Mouse (Mus musculus) brain, embryonic 14.5 days (tissue): Measurements from ENCODE around the gene N4bp2l2. TPM values are rescaled to one million over a fixed set of nuclear protein-coding genes. Genes with fewer than 3 reads are reported as not detected.
A peak's percentile ranks its signal among the peaks of the same experiment; 100 is the strongest.
"Not testable (repeated sequence)": the region's sequence is repeated elsewhere in the genome, so short reads cannot be mapped to it uniquely, and the experiment has no call there.

ENCODE experiments used
- DNase-seq: peaks from one replicate; pipeline ENCODE4 v3.0.0-alpha.2; 2011; ENCODE audit warnings: low read depth
- CTCF ChIP-seq: fragments of 200-500 bp; IDR thresholded peaks from 2 replicates; pipeline ENCODE4 v1.5.1; 2012; ENCODE audit warnings: inconsistent platforms, mild to moderate bottlenecking, moderate library complexity, borderline replicate concordance; ENCODE audit not compliant: insufficient read depth, insufficient read length; ENCODE audit errors: extremely low read depth
- POLR2A ChIP-seq: fragments of 200-500 bp; IDR thresholded peaks from 2 replicates; pipeline ENCODE4 v1.6.1; 2012; ENCODE audit warnings: mild to moderate bottlenecking, inconsistent platforms, borderline replicate concordance; ENCODE audit not compliant: poor library complexity, insufficient read depth, insufficient read length, severe bottlenecking; ENCODE audit errors: extremely low read depth
- polyA plus RNA-seq: library from polyadenylated mRNA; depleted of rRNA; stranded (reverse); fragments of >200 nt; gene quantifications from 2 replicates; pipeline ENCODE4 v1.2.3, GENCODE M21; 2012

N4bp2l2 gene
- polyA plus RNA-seq, 1 experiment: 31.0 TPM

DNA sequence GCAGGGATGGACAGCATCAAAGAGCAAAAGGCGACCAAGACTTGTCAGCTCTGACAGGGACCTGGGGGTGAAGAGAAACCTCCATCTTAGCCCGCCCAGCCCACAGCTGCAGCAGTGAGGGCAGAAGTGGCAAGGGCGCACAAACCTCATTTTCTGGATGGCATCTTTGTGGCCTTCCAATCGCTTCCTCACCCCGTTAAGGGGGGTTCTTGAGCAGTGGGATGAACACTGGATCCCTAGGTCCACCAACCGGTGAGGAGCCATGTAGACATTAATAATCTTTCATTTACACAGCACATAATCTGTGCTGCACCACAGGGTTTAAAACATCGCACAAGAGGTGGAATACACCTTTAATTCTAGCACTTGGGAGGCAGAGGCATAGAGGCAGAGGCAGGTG is 6.4 kb upstream of the N4bp2l2 start:
- TF ChIP-seq CTCF (no peak), POLR2A (no peak)
- DNase-seq: no peak

DNA sequence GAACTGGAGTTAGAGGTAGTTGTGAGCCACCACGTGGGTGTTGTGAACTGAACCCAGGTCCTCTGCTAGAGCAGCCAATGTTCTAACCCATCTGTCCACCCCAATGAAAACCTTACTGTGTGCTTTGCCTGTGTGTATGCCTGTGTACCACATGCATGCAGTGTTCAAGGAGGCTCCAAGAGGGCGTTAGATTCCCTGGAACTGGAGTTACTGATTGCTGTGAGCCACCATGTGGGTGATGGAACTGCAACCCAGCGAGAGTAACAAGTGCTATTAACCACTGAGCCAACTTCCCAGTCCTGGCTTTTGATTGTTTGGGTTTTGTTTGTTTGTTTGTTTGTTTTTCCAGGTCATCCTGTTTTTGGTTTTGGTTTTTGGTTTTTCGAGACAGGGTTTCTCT is 2.7 kb upstream of the N4bp2l2 start:
- TF ChIP-seq CTCF (no peak), POLR2A (no peak)
- DNase-seq: no peak

DNA sequence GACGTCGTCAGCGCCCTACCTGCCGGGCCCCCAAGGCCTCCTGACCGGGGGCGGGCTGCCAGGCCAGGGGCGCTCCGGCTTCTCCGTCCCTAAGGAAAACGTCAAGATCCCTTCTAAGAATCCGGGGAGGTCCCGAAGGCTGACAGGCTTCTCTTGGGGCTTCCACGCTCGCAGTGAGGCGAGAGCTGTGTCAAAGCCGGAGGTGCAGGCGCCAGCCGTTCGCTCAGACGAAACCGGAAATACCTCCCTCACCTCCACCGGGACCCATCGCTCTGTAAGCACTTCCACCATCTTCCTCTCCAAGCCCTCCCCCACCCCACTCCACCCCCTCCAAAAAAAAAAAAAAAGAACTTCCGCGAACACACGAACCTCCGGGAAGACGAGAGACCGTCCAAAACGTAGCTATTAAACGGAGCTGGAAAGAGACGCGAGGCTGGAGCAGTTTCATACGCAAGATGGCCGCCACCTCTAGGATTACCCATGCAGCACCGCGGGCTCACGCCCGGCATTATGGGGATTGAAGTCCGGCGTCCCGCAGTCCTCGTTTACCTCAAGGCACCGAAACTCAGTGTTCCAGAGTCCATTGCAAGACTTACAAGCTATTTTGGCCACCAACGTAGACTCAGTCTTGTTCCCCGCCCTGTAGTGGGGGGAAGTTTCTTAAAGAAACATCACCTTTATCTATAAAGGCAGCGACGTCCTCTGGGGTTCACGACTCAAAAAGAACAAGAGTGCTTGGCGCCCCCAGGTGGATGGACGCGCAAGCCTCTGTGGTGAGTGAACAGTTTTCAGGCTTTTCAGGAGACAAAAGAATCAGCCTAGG is 640 bp downstream of the N4bp2l2 start:
- peak; percentile 100 for DNase-seq
- TF ChIP-seq CTCF: peak; percentile 87
- peak; percentile 31; the same call in 1 of the 2 replicates for TF ChIP-seq POLR2A

DNA sequence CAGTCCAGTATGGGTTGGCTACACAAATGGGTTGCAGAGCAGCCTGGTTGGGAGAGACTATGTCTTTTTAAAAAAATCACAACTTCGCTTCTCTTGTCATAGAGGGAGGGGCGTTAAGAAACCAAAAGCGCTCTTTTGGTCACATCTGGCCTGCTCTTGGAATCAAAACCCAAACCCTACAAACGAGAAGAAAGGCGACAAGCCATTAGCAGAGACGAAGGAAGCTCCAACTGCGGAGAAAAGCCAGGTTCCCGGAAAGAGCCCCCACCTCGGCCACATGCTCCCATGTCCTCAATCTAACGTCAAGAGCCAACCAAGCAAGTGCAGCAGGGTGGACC is 1.2 kb downstream of the N4bp2l2 start:
- no peak for TF ChIP-seq POLR2A
- no peak for TF ChIP-seq CTCF
- DNase-seq: no peak

DNA sequence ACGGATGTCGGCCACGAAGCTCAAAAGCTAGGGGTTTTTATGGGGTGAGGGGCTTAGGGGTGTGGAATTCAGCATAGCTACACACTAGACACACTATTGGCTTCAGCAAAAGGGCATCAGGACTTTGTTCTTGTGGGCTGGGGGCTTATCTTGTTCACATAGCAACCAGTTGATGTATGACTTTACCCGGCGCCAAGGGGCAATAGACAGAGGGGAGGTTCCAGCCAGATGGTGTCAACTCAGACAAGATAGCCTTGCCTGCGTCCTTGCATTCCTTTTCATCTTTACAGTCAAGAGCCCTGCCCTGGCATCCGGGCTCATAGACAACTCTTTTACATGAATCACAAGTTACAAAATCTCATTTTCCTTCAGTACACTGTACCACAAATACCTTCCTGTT is 2.1 kb downstream of the N4bp2l2 start:
- DNase-seq: not testable (repeated sequence)

DNA sequence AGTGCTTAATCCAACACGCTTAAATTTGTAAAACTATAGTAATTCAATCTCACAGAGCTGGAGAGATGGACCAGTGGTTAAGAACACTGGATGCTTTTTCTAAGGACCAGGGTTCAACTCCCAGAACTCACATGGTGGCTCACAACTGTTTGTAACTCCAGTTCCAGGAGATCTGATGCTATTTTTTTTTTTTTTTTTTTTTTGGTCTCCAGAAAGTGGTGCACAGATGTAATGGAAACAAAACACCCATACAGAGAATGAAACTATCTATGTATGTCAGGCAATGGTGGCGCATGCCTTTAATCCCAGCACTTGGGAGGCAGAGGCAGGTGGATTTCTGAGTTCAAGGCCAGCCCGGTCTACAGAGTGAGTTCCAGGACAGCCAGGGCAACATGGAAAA is 5.7 kb downstream of the N4bp2l2 start:
- not testable (repeated sequence) for DNase-seq

DNA sequence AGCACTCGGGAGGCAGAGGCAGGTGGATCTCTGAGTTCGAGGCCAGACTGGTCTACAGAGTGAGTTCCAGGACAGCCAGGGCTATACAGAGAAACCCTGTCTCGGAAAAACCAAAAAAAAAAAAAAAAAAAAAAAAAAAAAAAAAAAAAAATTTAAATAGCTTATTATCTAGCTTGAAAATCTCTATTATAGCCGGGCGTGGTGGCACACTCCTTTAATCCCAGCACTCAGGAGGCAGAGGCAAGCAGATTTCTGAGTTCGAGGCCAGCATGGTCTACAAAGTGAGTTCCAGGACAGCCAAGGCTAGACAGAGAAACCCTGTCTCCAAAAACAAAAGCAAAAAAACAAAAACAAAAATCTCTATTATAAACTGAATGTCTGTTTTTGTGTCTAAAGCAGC is 6.6 kb downstream of the N4bp2l2 start:
- DNase-seq: not testable (repeated sequence)

DNA sequence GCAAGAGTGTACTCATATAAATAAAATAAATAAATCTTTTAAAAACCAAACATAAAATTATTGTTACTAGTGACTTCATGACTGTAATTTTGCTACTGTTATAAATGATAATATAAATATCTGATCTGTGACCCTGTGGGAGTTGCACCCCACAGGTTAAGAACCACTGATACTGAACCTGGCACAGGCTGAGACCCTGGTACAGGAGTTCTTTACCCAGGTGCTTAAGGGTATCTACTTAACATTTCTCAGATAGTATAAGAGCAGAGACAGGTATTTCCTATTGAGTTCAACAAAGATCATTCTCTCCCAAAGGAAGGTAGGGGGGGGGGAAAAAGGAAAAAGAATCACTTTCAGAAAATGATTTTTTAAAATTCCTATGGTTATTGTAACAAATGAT is 11.4 kb downstream of the N4bp2l2 start:
- no peak for DNase-seq
- TF ChIP-seq POLR2A (no peak), CTCF (no peak)

DNA sequence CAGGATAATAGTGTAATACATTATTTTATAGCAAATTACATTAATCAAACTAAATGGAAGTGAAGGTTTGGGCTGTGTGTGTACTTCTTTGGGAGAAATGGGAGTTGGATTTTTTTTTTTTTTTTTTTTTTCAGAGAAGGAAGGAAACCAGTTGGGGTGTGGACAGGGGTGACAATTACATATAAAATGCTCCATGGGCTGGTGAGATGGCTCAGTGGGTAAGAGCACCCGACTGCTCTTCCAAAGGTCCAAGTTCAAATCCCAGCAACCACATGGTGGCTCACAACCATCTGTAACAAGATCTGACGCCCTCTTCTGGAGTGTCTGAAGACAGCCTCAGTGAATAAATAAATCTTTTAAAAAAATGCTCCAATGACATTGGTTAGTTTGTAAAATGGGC is 13.4 kb downstream of the N4bp2l2 start:
- no peak for TF ChIP-seq POLR2A

DNA sequence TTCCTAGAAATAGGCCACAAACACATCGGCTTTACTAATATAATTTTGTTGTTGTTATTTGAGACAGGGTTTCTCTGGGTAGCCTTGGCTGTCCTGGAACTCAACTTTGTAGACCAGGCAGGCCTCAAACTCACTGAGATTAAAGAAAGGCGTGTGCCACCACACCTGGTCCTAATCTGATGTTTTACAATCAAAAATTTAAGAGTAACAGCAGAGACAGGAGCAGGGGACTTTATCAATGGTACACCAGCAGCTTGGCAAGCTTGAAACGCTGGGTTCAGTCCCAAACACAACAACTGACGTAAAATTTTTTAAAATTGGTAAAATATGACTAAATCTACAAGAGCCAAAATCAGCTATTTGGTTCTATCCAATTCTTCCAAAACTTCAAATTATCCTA is 21.1 kb downstream of the N4bp2l2 start:
- no peak for DNase-seq
- TF ChIP-seq POLR2A (no peak), CTCF (no peak)

More for the DNA sequence above, 13.4 kb downstream of the N4bp2l2 start:
- DNase-seq: no peak

DNA sequence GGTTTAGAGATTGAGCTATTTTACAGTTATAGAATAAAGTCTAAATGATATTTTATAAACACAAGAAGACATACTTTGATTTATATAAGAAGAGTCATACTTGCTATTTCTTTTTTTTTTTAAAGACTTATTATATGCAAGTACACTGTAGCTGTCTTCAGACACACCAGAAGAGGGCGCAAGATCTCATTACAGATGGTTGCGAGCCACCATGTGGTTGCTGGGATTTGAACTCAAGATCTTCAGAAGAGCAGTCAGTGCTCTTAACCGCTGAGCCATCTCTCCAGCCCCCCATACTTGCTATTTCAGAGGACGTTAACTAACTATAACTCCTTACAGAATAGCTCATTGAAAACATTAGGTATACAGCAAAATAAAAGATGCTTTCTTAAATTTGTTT is 22.6 kb downstream of the N4bp2l2 start:
- DNase-seq: not testable (repeated sequence)

DNA sequence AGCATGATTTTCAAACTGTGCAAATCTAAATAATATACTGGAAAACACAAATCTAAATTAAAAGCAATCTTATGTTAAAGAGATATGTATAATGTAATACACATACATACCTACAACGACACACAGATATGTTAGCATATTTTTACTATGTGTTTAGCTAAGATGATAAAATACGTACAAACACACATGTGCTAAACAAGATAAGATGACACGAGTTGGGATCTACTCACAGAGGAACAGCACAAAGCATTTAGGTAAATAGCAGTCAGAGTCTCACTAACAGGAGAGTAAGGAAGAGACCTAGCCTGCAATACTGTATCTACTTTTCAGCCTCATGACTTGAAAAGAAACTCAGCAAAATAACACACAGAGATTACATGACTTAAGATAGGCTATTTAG is 24.5 kb downstream of the N4bp2l2 start:
- TF ChIP-seq POLR2A (no peak), CTCF (no peak)

DNA sequence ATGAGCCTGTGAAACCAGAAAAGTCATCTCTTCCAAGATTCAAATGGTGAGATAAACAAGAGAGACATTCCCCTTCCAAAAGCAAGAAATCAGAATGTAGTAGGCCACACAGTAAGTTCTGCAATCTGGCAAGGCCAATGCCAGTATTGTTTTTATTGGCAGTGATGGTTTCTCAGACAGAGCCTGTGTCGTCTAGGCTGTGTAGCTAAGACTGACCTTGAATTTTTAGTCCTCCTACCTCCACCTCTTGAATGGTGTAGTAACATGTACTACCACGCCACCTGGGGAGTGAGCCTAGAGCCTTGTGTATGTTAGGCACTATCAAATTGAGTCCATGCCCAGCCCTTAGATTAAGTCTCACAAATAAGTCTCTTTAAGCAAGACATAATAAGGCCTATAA is 36.3 kb downstream of the N4bp2l2 start:
- TF ChIP-seq CTCF (no peak), POLR2A (no peak)
- no peak for DNase-seq

More for the DNA sequence above, 24.5 kb downstream of the N4bp2l2 start:
- DNase-seq: no peak
